Mouse (Mus musculus): ENCODE results near the gene Gm5622. TPM values are rescaled to one million over a fixed set of nuclear protein-coding genes. Genes with fewer than 3 reads are reported as not detected.
"Not testable (repeated sequence)": the region's sequence is repeated elsewhere in the genome, so short reads cannot be mapped to it uniquely, and the experiment has no call there.

Gene Gm5622
- total RNA-seq (2014; rRNA removed) (0.07 and 0.18 TPM in 2 replicates), polyA plus RNA-seq (2012; rRNA removed) (not detected in 2 replicates)

DNA sequence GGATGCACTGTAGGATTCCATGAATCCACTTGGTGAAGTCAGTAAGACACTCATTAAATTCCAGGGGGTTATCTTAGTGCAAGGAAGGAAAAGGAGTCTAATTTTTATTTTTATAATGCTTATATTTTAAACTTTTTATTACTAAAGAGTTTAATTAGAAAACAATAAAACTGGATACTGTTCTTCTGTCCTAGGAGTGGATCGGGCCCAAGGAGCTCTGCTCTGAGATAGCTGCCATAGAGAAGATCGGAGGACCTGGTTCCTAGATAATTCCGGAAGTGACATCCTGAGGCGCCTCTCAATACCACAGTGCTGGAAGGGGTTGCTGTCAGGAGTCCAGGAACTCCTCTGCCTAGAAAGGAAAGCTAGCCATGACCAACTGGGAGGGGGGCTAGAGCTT is at the start of gene Gm5622:
Gm5622 (plus strand) TSS at position 301 of the 400 bp plus-strand sequence.
- H3K27me3 ChIP-seq (ENCODE audit: control insufficient read depth, insufficient read depth, low read length) = no peaks in the 10 kb centered on the region
- no peak for DNase-seq (ENCODE audit: extremely low read depth, low read depth, low spot score)
- no peaks in the 10 kb centered on the region for H3K36me3 ChIP-seq (ENCODE audit: control insufficient read depth, insufficient read depth, low read length)
- no peak within 1 kb of the TSS for H3K4me3 ChIP-seq (ENCODE audit: insufficient read depth, low read depth, low read length)
- H3K27ac ChIP-seq (replicated peaks; ENCODE audit: insufficient read depth, low read depth, low read length) = no peak within 1 kb of the TSS
- TF ChIP-seq POLR2A (IDR thresholded peaks at IDR 0.05; ENCODE audit: extremely low read depth, insufficient read depth, low read length) (no peak), CTCF (IDR thresholded peaks at IDR 0.05; ENCODE audit: low read depth, low read length) (no peak)
- H3K79me2 ChIP-seq (ENCODE audit: control insufficient read depth, insufficient read depth, low read length) = no peaks in the 10 kb centered on the region
- WGBS = 90% methylated on average over 4 of the region's 4 CpGs
- H3K4me1 ChIP-seq (ENCODE audit: control insufficient read depth, insufficient read depth, low read length) = no peaks in the 10 kb centered on the region
- no peak within 1 kb of the TSS for H3K9ac ChIP-seq (ENCODE audit: low read depth, low read length)

DNA sequence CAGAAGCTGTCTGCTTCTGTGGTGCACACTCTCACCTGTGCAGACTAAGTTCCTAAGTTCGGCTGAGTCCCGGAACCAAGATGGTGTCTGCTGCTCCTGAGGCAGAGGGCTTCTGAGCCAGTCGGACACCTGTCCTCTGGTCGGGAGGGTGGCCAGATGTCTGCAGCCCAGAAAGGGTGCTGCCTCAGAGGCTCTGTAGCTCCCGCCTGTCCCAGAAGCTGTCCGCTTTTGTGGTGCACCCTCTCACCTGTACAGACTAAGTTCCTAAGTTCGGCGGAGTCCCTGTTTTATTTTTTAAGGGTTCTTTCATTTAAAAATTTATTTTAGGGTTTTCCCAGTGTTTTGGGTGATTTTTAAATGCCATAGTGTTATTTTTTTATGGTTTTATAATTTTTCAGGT is 45.2 kb upstream of the Gm5622 start:
- Histone ChIP-seq H3K27ac (replicated peaks; ENCODE audit: insufficient read depth, low read depth, low read length) (no peak overlapping the region), H3K27me3 (ENCODE audit: control insufficient read depth, insufficient read depth, low read length) (no peaks in the 10 kb centered on the region), H3K4me1 (ENCODE audit: control insufficient read depth, insufficient read depth, low read length) (no peaks in the 10 kb centered on the region), H3K4me3 (ENCODE audit: insufficient read depth, low read depth, low read length) (no peak overlapping the region), H3K79me2 (ENCODE audit: control insufficient read depth, insufficient read depth, low read length) (no peaks in the 10 kb centered on the region), H3K9ac (ENCODE audit: low read depth, low read length) (no peak overlapping the region), H3K36me3 (ENCODE audit: control insufficient read depth, insufficient read depth, low read length) (no peaks in the 10 kb centered on the region)
- 96% methylated on average over 8 of the region's 8 CpGs for WGBS
- no peak for DNase-seq (ENCODE audit: extremely low read depth, low read depth, low spot score)
- no peak for TF ChIP-seq CTCF (IDR thresholded peaks at IDR 0.05; ENCODE audit: low read depth, low read length)
- TF ChIP-seq POLR2A (IDR thresholded peaks at IDR 0.05; ENCODE audit: extremely low read depth, insufficient read depth, low read length) = no peak

DNA sequence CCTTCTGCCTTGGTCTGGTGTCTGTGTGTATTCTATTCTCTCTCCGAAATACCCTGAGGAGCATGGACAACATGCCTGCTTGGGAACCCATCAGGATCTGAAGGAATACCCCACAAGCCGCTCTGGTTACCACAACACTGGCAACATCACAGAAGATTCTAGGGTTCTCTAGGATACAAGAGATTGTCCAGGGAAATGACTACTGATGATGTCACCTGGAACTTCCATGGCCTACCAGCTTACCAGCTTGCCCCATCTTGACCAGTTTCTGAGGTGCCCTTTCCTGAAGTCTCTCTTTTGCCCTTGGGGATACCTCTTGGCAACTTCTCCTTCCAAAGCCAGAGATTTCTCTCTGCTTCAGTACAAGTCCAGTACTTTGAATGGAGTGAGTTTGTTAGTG is 21.4 kb downstream of the Gm5622 start, which contains the start of gene Gm17175:
Gm17175 (minus strand) TSS at position 101 of the 400 bp plus-strand sequence.
- WGBS = 88% methylated on average over 2 of the region's 2 CpGs
- not testable (repeated sequence) for H3K27me3 ChIP-seq (ENCODE audit: control insufficient read depth, insufficient read depth, low read length); DNase-seq (ENCODE audit: extremely low read depth, low read depth, low spot score); H3K4me1 ChIP-seq (ENCODE audit: control insufficient read depth, insufficient read depth, low read length); H3K79me2 ChIP-seq (ENCODE audit: control insufficient read depth, insufficient read depth, low read length); H3K9ac ChIP-seq (ENCODE audit: low read depth, low read length); H3K36me3 ChIP-seq (ENCODE audit: control insufficient read depth, insufficient read depth, low read length); H3K27ac ChIP-seq (replicated peaks; ENCODE audit: insufficient read depth, low read depth, low read length); H3K4me3 ChIP-seq (ENCODE audit: insufficient read depth, low read depth, low read length)

DNA sequence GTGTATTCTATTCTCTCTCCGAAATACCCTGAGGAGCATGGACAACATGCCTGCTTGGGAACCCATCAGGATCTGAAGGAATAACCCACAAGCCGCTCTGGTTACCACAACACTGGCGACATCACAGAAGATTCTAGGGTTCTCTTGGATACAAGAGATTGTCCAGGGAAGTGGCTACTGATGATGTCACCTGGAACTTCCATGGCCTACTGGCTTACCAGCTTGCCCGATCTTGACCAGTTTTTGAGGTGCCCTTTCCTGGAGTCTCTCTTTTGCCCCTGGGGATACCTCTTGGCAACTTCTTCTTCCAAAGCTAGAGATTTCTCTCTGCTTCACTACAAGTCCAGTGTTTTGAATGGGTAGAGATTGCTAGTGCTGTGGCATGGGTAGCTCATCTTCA is 39.4 kb downstream of the Gm5622 start, which contains the start of gene Gm17174:
Gm17174 (minus strand) TSS at position 101 of the 400 bp plus-strand sequence.
- H3K79me2 ChIP-seq (ENCODE audit: control insufficient read depth, insufficient read depth, low read length); H3K27me3 ChIP-seq (ENCODE audit: control insufficient read depth, insufficient read depth, low read length); DNase-seq (ENCODE audit: extremely low read depth, low read depth, low spot score); H3K4me3 ChIP-seq (ENCODE audit: insufficient read depth, low read depth, low read length); H3K9ac ChIP-seq (ENCODE audit: low read depth, low read length); H3K4me1 ChIP-seq (ENCODE audit: control insufficient read depth, insufficient read depth, low read length); H3K36me3 ChIP-seq (ENCODE audit: control insufficient read depth, insufficient read depth, low read length); H3K27ac ChIP-seq (replicated peaks; ENCODE audit: insufficient read depth, low read depth, low read length): not testable (repeated sequence)
- WGBS = 85% methylated on average over 4 of the region's 4 CpGs

DNA sequence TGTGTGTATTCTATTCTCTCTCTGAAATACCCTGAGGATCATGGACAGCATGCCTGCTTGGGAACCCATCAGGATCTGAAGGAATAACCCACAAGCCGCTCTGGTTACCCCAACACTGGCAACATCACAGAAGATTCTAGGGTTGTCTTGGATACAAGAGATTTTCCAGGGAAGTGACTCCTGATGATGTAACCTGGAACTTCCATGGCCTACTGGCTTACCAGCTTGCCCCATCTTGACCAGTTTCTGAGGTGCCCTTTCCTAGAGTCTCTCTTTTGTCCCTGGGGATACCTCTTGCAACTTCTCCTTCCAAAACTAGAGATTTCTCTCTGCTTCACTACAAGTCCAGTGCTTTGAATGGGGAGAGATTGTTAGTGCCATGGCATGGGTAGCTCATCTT is 58.6 kb downstream of the Gm5622 start, which contains the start of gene Gm17078:
Gm17078 (minus strand) TSS at position 101 of the 400 bp plus-strand sequence.
- H3K36me3 ChIP-seq (ENCODE audit: control insufficient read depth, insufficient read depth, low read length) = no peaks in the 10 kb centered on the region
- no peak within 1 kb of the TSS for H3K4me3 ChIP-seq (ENCODE audit: insufficient read depth, low read depth, low read length)
- H3K9ac ChIP-seq (ENCODE audit: low read depth, low read length) = no peak within 1 kb of the TSS
- H3K79me2 ChIP-seq (ENCODE audit: control insufficient read depth, insufficient read depth, low read length) = no peaks in the 10 kb centered on the region
- WGBS = 52% methylated on average over 1 of the region's 1 CpGs
- H3K27ac ChIP-seq (replicated peaks; ENCODE audit: insufficient read depth, low read depth, low read length) = no peak within 1 kb of the TSS
- H3K4me1 ChIP-seq (ENCODE audit: control insufficient read depth, insufficient read depth, low read length) = no peaks in the 10 kb centered on the region
- no peaks in the 10 kb centered on the region for H3K27me3 ChIP-seq (ENCODE audit: control insufficient read depth, insufficient read depth, low read length)
- no peak for DNase-seq (ENCODE audit: extremely low read depth, low read depth, low spot score)
- TF ChIP-seq POLR2A (IDR thresholded peaks at IDR 0.05; ENCODE audit: extremely low read depth, insufficient read depth, low read length) (no peak), CTCF (IDR thresholded peaks at IDR 0.05; ENCODE audit: low read depth, low read length) (no peak)

DNA sequence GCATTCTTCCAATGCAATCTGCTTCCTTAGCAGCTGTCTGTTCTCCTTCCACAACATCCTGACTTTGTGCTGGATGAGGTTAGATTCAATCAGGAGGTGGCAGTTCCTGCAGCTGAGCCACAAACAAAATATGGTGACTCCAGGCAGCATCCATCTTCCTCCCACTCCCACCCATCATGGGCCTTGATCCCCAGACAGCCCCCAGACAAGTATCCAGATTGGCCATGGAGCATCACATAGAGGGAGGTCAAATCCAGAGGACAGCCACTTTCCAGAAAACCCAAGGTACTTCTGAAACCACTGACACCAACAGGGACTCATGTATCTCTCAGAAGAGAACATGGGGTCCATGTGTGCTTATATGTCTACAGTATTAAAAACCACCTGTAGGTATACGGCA is 79.8 kb downstream of the Gm5622 start:
- not testable (repeated sequence) for H3K4me1 ChIP-seq (ENCODE audit: control insufficient read depth, insufficient read depth, low read length); DNase-seq (ENCODE audit: extremely low read depth, low read depth, low spot score); H3K79me2 ChIP-seq (ENCODE audit: control insufficient read depth, insufficient read depth, low read length); H3K36me3 ChIP-seq (ENCODE audit: control insufficient read depth, insufficient read depth, low read length); H3K27me3 ChIP-seq (ENCODE audit: control insufficient read depth, insufficient read depth, low read length); H3K4me3 ChIP-seq (ENCODE audit: insufficient read depth, low read depth, low read length); H3K9ac ChIP-seq (ENCODE audit: low read depth, low read length); H3K27ac ChIP-seq (replicated peaks; ENCODE audit: insufficient read depth, low read depth, low read length)
- WGBS = 100% methylated on average over 1 of the region's 1 CpGs

DNA sequence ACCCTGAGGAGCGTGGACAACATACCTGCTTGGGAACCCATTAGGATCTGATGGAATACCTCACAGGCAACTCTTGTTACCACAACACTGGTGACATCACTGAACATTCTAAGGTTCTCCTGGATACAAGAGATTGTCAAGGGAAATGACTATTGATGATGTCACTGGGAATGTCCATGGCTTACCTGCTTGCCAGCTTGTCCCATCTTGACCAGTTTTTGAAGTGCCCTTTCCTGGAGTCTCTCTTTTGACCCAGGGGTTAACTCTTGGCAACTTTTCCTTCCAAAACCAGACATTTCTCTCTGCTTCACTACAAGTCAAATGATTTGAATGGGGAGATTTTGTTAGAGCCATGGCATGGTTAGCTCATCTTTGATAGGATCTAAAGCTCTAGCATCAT is 83.0 kb downstream of the Gm5622 start, which contains the start of gene Gm4181:
Gm4181 (minus strand) TSS at position 101 of the 400 bp plus-strand sequence.
- not testable (repeated sequence) for H3K4me3 ChIP-seq (ENCODE audit: insufficient read depth, low read depth, low read length); H3K27ac ChIP-seq (replicated peaks; ENCODE audit: insufficient read depth, low read depth, low read length); H3K36me3 ChIP-seq (ENCODE audit: control insufficient read depth, insufficient read depth, low read length); H3K4me1 ChIP-seq (ENCODE audit: control insufficient read depth, insufficient read depth, low read length); H3K27me3 ChIP-seq (ENCODE audit: control insufficient read depth, insufficient read depth, low read length); H3K79me2 ChIP-seq (ENCODE audit: control insufficient read depth, insufficient read depth, low read length); H3K9ac ChIP-seq (ENCODE audit: low read depth, low read length); DNase-seq (ENCODE audit: extremely low read depth, low read depth, low spot score)
- WGBS = 69% methylated on average over 1 of the region's 1 CpGs
